Mouse (Mus musculus) layer of hippocampus, adult 8-10 months (tissue): ENCODE results near the gene Rbms3. TPM values are rescaled to one million over a fixed set of nuclear protein-coding genes. Genes with fewer than 3 reads are reported as not detected.

Experiments
- DNase-seq, 2 experiments: peaks; one replicate each; pipeline ENCODE4 v3.0.0; 2022; ENCODE audit warnings: low spot score in 2 of 2
- total RNA-seq, 4 experiments: library from RNA; stranded (reverse); gene quantifications; 2 replicates each; pipeline ENCODE4 v1.2.4; 2022

Rbms3 gene
- total RNA-seq, 4 experiments from 2014 or later: 13.8 to 17.5 (median 13.9) TPM

GRCm38 (mm10) chr9:116857151-116857550, 772.6 kb downstream of the Rbms3 start:
- DNase-seq: peak; percentile 52 to 54

- DNase-seq: no peak
These were observed 774.0 kb downstream of the Rbms3 start for GRCm38 (mm10) chr9:116855744-116856143.

GRCm38 (mm10) chr9:116848905-116849304, 780.8 kb downstream of the Rbms3 start:
- DNase-seq: no peak

GRCm38 (mm10) chr9:116848166-116848565, 781.5 kb downstream of the Rbms3 start:
- DNase-seq: no peak

GRCm38 (mm10) chr9:116847241-116848135, 782.2 kb downstream of the Rbms3 start:
- no peak for DNase-seq

GRCm38 (mm10) chr9:116834949-116835348, 794.8 kb downstream of the Rbms3 start:
- DNase-seq: no peak

- DNase-seq: no peak
These were observed 796.0 kb downstream of the Rbms3 start for GRCm38 (mm10) chr9:116833677-116834076.

GRCm38 (mm10) chr9:116832822-116833221, 796.9 kb downstream of the Rbms3 start:
- no peak for DNase-seq

- DNase-seq: no peak
These were observed 798.3 kb downstream of the Rbms3 start for GRCm38 (mm10) chr9:116831386-116831785.

- DNase-seq: no peak
These were observed 799.8 kb downstream of the Rbms3 start for GRCm38 (mm10) chr9:116829929-116830328.

GRCm38 (mm10) chr9:116821601-116822000, 808.1 kb downstream of the Rbms3 start:
- no peak for DNase-seq

GRCm38 (mm10) chr9:116817196-116817595, 812.5 kb downstream of the Rbms3 start:
- DNase-seq: no peak

GRCm38 (mm10) chr9:116814495-116815094, 815.1 kb downstream of the Rbms3 start:
- no peak for DNase-seq

GRCm38 (mm10) chr9:116813396-116813795, 816.3 kb downstream of the Rbms3 start:
- no peak for DNase-seq

- no peak for DNase-seq
These were observed 820.5 kb downstream of the Rbms3 start for GRCm38 (mm10) chr9:116809260-116809659.

GRCm38 (mm10) chr9:116808401-116808800, 821.3 kb downstream of the Rbms3 start:
- DNase-seq: no peak

- no peak for DNase-seq
These were observed 822.3 kb downstream of the Rbms3 start for GRCm38 (mm10) chr9:116807166-116808081.

GRCm38 (mm10) chr9:116803292-116803731, 826.4 kb downstream of the Rbms3 start:
- no peak for DNase-seq

GRCm38 (mm10) chr9:116802602-116803001, 827.1 kb downstream of the Rbms3 start:
- peak in 1 of 2 experiments; percentile 6 for DNase-seq

GRCm38 (mm10) chr9:116795240-116795955, 834.3 kb downstream of the Rbms3 start:
- DNase-seq: no peak

- no peak for DNase-seq
These were observed 837.9 kb downstream of the Rbms3 start for GRCm38 (mm10) chr9:116791850-116792249.
